Mouse (Mus musculus) forebrain, embryonic 12.5 days (tissue): Measurements from ENCODE around the gene 1110051M20Rik. TPM values are rescaled to one million over a fixed set of nuclear protein-coding genes. Genes with fewer than 3 reads are reported as not detected.

Experiments
- ATAC-seq: fragments of 200-750 bp; cut with Nextera tagmentation; 2 replicates; pipeline ENCODE4 v1.8.0; 2017; ENCODE audit warnings: moderate TSS enrichment; ENCODE audit not compliant: low FRiP score
- H3K27ac ChIP-seq: fragments of 300-500 bp; sonication (generic); 2 replicates; pipeline ENCODE4 v1.5.1; 2016; ENCODE audit warnings: mild to moderate bottlenecking
- H3K27me3 ChIP-seq: fragments of 300-500 bp; sonication (generic); 2 replicates; pipeline ENCODE4 v1.6.1; 2016; ENCODE audit warnings: mild to moderate bottlenecking
- H3K36me3 ChIP-seq: fragments of 300-500 bp; sonication (generic); replicated peaks from 2 replicates; pipeline ENCODE4 v1.6.1; 2016; ENCODE audit warnings: mild to moderate bottlenecking
- H3K4me1 ChIP-seq: fragments of 300-500 bp; sonication (generic); 2 replicates; pipeline ENCODE4 v1.6.1; 2016
- H3K4me2 ChIP-seq: fragments of 300-500 bp; sonication (generic); 2 replicates; pipeline ENCODE4 v1.6.1; 2016; ENCODE audit warnings: mild to moderate bottlenecking, moderate library complexity
- H3K4me3 ChIP-seq: fragments of 300-500 bp; sonication (generic); replicated peaks from 2 replicates; pipeline ENCODE4 v1.5.1; 2016; ENCODE audit warnings: mild to moderate bottlenecking
- H3K9ac ChIP-seq: fragments of 300-500 bp; sonication (generic); 2 replicates; pipeline ENCODE4 v1.6.1; 2016; ENCODE audit warnings: mild to moderate bottlenecking
- H3K9me3 ChIP-seq: fragments of 300-500 bp; sonication (generic); 2 replicates; pipeline ENCODE4 v1.6.1; 2016
- WGBS: fragments of 180-500 bp; shearing (Covaris S2); methylation state at CpG from one replicate; pipeline ENCODE4 v1.1.7; 2016; 5-methylcytosine and 5-hydroxymethylcytosine counted together
- polyA plus RNA-seq: library from polyadenylated mRNA; unstranded; fragments of >200 nt; fragmentation: Nextera tagmentation; extraction: Ambion mirVana; gene quantifications from 2 replicates; pipeline ENCODE4 v1.2.1, GENCODE M21; 2016

The 1110051M20Rik gene
- polyA plus RNA-seq, 1 experiment from 2014 or later, result 110 TPM

GRCm38 (mm10) chr2:91329996-91330738 is 114.3 kb downstream of the 1110051M20Rik start:
- H3K4me2 ChIP-seq, result no peak overlapping the region
- WGBS, result 33% methylated on average over 8 of the region's 8 CpGs
- no peak overlapping the region for H3K4me3 ChIP-seq
- H3K36me3 ChIP-seq, result no peaks in the 10 kb centered on the region
- ATAC-seq, result peak; percentile 42; the same call in 1 of the 2 replicates
- no peaks in the 10 kb centered on the region for H3K9me3 ChIP-seq
- no peaks in the 10 kb centered on the region for H3K27me3 ChIP-seq
- no peak overlapping the region for H3K9ac ChIP-seq
- peak overlapping the region; percentile 95 for H3K27ac ChIP-seq
- H3K4me1 ChIP-seq, result peaks cover 58% of the 10 kb centered on the region

DNA sequence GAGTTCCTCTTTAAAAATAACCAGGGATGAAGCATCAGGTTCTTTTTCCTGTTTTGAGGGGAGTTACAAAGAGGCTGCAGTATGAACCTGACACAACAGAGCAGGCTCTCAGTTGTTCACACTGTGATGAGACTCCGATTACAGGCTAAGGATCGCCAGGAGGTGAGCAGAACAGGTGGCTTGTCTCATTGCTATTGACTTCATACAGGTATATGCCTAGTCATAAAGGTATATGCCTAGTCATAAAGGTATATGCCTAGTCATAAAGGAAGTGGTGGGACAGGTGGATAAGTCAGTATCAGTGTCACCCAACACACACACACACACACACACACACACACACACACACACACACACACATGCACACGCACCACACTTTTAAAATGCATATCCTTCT is 115.8 kb downstream of the 1110051M20Rik start:
- Histone ChIP-seq H3K9ac (no peak overlapping the region), H3K36me3 (no peaks in the 10 kb centered on the region), H3K27ac (peak overlapping the region; percentile 95), H3K4me1 (peaks cover 64% of the 10 kb centered on the region), H3K27me3 (no peaks in the 10 kb centered on the region), H3K4me3 (no peak overlapping the region), H3K4me2 (peak overlapping the region; percentile 25; the same call in 1 of the 2 replicates), H3K9me3 (no peaks in the 10 kb centered on the region)
- WGBS, result 93% methylated on average over 3 of the region's 3 CpGs
- no peak for ATAC-seq

DNA sequence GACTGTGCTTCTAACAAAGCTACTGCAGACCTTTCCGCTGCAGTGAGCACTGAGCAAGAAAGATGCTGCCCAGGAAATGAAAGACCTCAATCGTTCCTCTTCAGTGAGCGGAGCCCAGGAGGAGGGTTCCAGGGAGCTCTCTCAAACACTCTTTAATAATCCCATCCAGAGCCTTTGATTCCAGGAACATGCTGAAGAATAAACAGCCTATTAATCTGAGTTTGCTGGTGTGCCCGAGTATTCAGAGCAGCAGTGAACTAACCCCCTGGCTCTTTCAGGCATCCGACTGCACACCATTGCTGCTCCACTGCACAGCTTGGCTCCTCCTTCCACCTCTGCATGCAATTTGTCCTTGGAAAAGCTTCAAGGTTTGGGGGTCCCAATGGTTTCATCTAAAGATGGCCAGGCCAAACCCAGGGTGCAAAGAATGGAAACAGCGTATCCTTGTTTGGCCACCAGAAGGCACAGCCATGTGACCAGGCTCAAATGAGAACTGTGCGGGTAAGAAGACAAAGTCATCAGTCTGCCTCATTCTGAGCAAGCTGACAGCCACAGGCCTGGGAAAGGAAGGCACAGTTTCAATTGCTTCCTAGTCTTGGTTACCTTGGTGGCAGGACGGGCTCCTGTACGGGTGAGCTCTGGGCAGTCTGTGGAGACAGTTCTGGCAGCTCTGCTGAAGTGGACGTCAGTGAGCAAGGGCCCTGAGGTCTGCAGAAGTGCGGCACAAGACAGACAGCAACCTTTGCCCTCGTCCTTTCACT is 116.4 kb downstream of the 1110051M20Rik start:
- Histone ChIP-seq H3K27ac (peak overlapping the region; percentile 95), H3K36me3 (no peaks in the 10 kb centered on the region), H3K27me3 (no peaks in the 10 kb centered on the region), H3K4me2 (peak overlapping the region; percentile 25; the same call in 1 of the 2 replicates), H3K4me1 (peaks cover 64% of the 10 kb centered on the region), H3K9me3 (no peaks in the 10 kb centered on the region), H3K9ac (no peak overlapping the region), H3K4me3 (no peak overlapping the region)
- peak; percentile 79 for ATAC-seq
- WGBS, result 15% methylated on average over 12 of the region's 12 CpGs

- no peak overlapping the region for H3K4me2 ChIP-seq
- peaks cover 58% of the 10 kb centered on the region for H3K4me1 ChIP-seq
- no peak overlapping the region for H3K4me3 ChIP-seq
- H3K27ac ChIP-seq, result peak overlapping the region; percentile 85
- no peaks in the 10 kb centered on the region for H3K36me3 ChIP-seq
- no peaks in the 10 kb centered on the region for H3K27me3 ChIP-seq
- no peaks in the 10 kb centered on the region for H3K9me3 ChIP-seq
- 87% methylated on average over 13 of the region's 13 CpGs for WGBS
- no peak overlapping the region for H3K9ac ChIP-seq
- no peak for ATAC-seq
Measured at GRCm38 (mm10) chr2:91326746-91327350, 117.7 kb downstream of the 1110051M20Rik start.

GRCm38 (mm10) chr2:91324761-91325421 is 119.6 kb downstream of the 1110051M20Rik start:
- H3K4me2 ChIP-seq, result peak overlapping the region; percentile 25
- ATAC-seq, result peak; percentile 45; the same call in 1 of the 2 replicates
- WGBS, result 21% methylated on average over 15 of the region's 15 CpGs
- 0 out of 2 replicates have a peak overlapping the region, but pooled peaks have one; percentile 12 for H3K9ac ChIP-seq
- H3K4me1 ChIP-seq, result peaks cover 40% of the 10 kb centered on the region
- H3K36me3 ChIP-seq, result no peaks in the 10 kb centered on the region
- no peaks in the 10 kb centered on the region for H3K27me3 ChIP-seq
- no peaks in the 10 kb centered on the region for H3K9me3 ChIP-seq
- H3K27ac ChIP-seq, result peak overlapping the region; percentile 76
- H3K4me3 ChIP-seq, result no peak overlapping the region

DNA sequence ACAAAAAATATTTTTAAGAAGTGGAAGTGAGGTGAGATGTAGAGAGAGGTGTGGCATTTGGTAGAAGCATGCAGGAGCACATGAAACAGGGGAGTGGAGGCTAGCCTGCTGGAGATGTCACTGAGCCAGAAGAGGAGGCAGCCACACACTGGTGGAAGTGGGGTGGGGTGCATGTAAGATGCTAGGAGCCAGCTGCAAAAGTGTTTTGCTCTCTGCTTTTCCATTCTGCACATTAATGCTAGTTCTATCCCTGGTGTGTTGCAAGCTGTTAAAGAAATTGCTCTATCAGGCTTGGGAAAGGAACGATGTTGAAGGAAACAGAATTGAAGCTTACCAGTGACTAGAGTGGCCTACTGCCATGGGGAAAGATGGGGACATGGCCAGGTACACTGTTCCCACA is 120.2 kb downstream of the 1110051M20Rik start:
- Histone ChIP-seq H3K4me2 (peak overlapping the region; percentile 25; the same call in 1 of the 2 replicates), H3K4me1 (peaks cover 34% of the 10 kb centered on the region), H3K9me3 (no peaks in the 10 kb centered on the region), H3K27me3 (no peaks in the 10 kb centered on the region), H3K36me3 (no peaks in the 10 kb centered on the region), H3K9ac (no peak overlapping the region), H3K27ac (peak overlapping the region; percentile 76), H3K4me3 (no peak overlapping the region)
- no peak for ATAC-seq
- 65% methylated on average over 1 of the region's 1 CpGs for WGBS

DNA sequence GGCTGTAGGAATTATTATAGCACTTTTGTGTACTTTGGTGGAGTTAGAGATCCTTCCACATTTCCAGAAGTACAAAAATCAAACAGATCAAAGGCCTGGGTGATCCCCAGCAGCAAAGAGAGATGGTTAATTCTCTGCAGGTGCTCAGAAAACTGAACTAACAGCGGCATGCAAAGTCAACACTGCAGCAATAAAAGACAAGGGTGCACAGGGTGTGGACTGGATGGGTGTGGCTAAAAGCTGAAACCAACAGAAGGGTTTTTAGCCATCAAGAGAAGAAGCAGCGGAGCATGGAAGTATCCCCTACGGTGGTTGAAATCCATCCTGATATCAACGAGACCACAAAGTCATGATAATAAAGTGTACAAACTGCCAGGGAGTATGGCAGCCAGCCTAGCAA is 122.0 kb downstream of the 1110051M20Rik start:
- Histone ChIP-seq H3K4me2 (no peak overlapping the region), H3K4me1 (peaks cover 22% of the 10 kb centered on the region), H3K9me3 (no peaks in the 10 kb centered on the region), H3K36me3 (peaks cover 4% of the 10 kb centered on the region; the same call in 1 of the 2 replicates), H3K9ac (no peak overlapping the region), H3K27ac (no peak overlapping the region), H3K4me3 (no peak overlapping the region), H3K27me3 (no peaks in the 10 kb centered on the region)
- no peak for ATAC-seq
- 81% methylated on average over 4 of the region's 4 CpGs for whole genome bisulfite sequencing

DNA sequence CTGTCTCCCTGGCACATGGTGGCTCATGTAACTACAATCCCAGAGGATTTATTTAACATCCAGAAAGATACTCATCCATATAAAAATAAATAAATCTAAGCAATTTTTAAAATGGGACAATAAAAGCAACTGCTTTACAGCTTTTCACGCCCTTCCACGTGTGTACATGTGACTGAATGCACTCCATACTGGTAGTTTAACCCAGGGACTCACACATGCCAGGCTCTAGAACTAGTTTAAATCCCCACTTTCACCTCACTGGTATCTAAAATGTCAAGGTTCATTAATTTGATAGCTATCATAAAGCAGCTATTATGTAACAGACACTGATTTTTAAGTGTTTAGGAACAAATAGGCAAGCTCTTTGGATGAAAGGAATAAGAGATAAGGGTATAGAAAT is 122.6 kb downstream of the 1110051M20Rik start:
- WGBS, result 90% methylated on average over 2 of the region's 2 CpGs
- Histone ChIP-seq H3K9me3 (no peaks in the 10 kb centered on the region), H3K4me1 (peaks cover 16% of the 10 kb centered on the region), H3K9ac (no peak overlapping the region), H3K36me3 (peaks cover 4% of the 10 kb centered on the region; the same call in 1 of the 2 replicates), H3K4me2 (no peak overlapping the region), H3K27ac (no peak overlapping the region), H3K27me3 (no peaks in the 10 kb centered on the region), H3K4me3 (no peak overlapping the region)
- no peak for ATAC-seq

DNA sequence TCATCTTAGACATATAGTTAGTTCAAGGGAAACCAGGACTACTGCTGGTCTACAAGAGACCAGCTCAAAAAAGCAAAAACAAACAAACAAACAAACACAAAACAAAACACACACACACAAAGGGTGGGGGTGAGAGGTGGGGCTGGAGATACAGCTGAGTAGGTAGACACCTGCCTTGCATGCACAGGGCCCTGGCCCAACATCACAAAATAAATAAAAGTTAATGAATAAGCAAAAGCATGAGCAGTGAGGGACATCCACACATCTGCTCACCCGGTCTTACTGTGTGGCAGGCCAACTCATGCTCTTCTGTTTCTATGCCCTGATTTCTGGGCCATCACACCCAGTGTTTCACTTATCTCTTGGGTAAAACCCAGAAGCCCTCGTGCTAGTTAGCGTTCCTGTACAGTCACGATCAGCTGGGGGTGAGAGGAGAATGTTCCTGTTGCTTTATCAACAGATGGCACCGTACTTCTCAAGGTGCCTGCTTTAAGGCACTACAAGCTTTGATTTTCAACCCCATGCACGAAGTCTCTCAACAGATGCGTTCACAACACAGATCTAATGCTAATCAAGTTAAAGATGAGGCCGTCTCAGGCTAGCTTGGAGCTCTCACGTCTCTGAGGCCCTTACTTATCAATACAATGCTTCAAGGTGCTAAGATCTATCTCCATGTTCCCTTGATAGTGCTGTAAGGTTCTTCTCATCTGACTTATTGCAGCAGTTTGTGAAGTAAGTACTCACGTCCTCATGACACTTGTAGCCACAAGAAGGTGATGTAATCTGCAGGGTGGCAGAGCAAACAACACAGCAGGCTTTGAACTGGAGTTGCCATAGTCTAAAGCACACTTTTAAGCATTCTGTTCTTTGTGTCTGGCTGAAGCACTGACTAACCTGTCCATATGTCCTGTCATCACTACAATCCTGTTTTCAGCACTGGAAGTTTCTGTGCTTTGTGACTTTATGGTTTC is 123.7 kb downstream of the 1110051M20Rik start:
- Histone ChIP-seq H3K9ac (no peak overlapping the region), H3K9me3 (no peaks in the 10 kb centered on the region), H3K27ac (no peak overlapping the region), H3K36me3 (peaks cover 4% of the 10 kb centered on the region; the same call in 1 of the 2 replicates), H3K27me3 (no peaks in the 10 kb centered on the region), H3K4me1 (peaks cover 15% of the 10 kb centered on the region), H3K4me2 (no peak overlapping the region), H3K4me3 (no peak overlapping the region)
- 88% methylated on average over 10 of the region's 10 CpGs for WGBS
- ATAC-seq, result no peak

DNA sequence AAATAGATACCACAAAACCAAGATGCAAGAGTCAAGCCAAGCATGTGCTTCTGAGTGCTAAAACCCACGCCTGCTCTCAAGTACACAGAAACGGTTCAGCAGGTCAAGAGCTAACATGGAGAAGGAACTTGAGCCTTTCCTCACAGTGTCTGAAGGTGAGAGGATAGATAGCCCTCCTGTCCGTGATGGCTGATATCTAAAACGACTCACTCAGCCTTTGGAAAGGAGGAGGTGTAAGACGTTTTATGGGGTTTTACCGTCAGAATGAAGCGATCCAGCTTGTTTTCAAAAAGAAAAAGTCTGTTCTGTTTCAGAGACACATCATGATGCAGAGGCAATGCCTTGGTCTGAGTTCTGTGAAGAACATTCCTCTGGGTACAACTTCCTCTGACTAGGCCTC is 130.3 kb downstream of the 1110051M20Rik start:
- no peak for ATAC-seq

More for the DNA sequence above, 130.3 kb downstream of the 1110051M20Rik start:
- Histone ChIP-seq H3K9ac (no peak overlapping the region), H3K4me2 (no peak overlapping the region), H3K9me3 (no peaks in the 10 kb centered on the region), H3K27me3 (no peaks in the 10 kb centered on the region), H3K4me3 (no peak overlapping the region), H3K36me3 (peaks cover 4% of the 10 kb centered on the region; the same call in 1 of the 2 replicates), H3K27ac (no peak overlapping the region), H3K4me1 (peaks cover 14% of the 10 kb centered on the region)
- WGBS, result 91% methylated on average over 7 of the region's 7 CpGs
